In genomic region chr3:35323450-35324077, GRCm38 (mm10) we compare ENCODE assay signal across 8 mouse cellular contexts.
DNase-seq lines count a peak whose midpoint lies in the region; ATAC-seq and TF ChIP-seq lines count a peak whose summit lies in the region.

No protein-coding gene starts in this region.

- peak; percentile 8 for DNase-seq in cerebellum, adult 11-12 months
- peak; percentile 55 for DNase-seq in adipocyte (ENCODE audit: low spot score)
- peak; percentile 86 for DNase-seq in embryonic facial prominence, embryonic 14.5 days (ENCODE audit: low spot score)
- peak; percentile 79 for DNase-seq in hindbrain, postnatal 0 days (ENCODE audit: low spot score)
- peak; percentile 73 to 75 for DNase-seq in left cerebral cortex, adult 18-20 months (ENCODE audit: low spot score in 2 of 2)
- DNase-seq in naive thymus-derived CD4-positive, alpha-beta T cell, adult 2 months (ENCODE audit: low read depth) = peak; percentile 74
- DNase-seq in urinary bladder, postnatal 4 days (ENCODE audit: low spot score in 2 of 2) = peak; percentile 29 to 64

- no peaks in the 10 kb centered on the region for H3K27me3 ChIP-seq in embryonic facial prominence, embryonic 14.5 days (replicated peaks; ENCODE audit: control insufficient read depth, insufficient read depth, low read length)
- H3K27me3 ChIP-seq in hindbrain, postnatal 0 days (ENCODE audit: insufficient read depth, low read length) = no peaks in the 10 kb centered on the region

- no peak overlapping the region for H3K9ac ChIP-seq in embryonic facial prominence, embryonic 14.5 days (ENCODE audit: low read depth, low read length)
- no peak overlapping the region for H3K9ac ChIP-seq in hindbrain, postnatal 0 days (replicated peaks; ENCODE audit: low read length)

- H3K36me3 ChIP-seq in embryonic facial prominence, embryonic 14.5 days (ENCODE audit: control insufficient read depth, insufficient read depth, low read length) = no peaks in the 10 kb centered on the region
- no peaks in the 10 kb centered on the region for H3K36me3 ChIP-seq in hindbrain, postnatal 0 days (ENCODE audit: insufficient read depth, low read length)

- TF ChIP-seq CTCF in hindbrain, postnatal 0 days (IDR thresholded peaks at IDR 0.05; ENCODE audit: low read depth) = peak; percentile 70

- ATAC-seq in cerebellum, adult (ENCODE audit: insufficient number of reproducible peaks, low FRiP score, low TSS enrichment) = no peak
- ATAC-seq in embryonic facial prominence, embryonic 14.5 days (ENCODE audit: low read depth) = no peak
- ATAC-seq in hindbrain, postnatal 0 days = peak; percentile 46; the same call in 1 of the 2 replicates

- H3K4me2 ChIP-seq in embryonic facial prominence, embryonic 14.5 days (ENCODE audit: low read depth, low read length) = no peak overlapping the region
- H3K4me2 ChIP-seq in hindbrain, postnatal 0 days (ENCODE audit: low read depth, low read length) = no peak overlapping the region

- no peak overlapping the region for H3K4me3 ChIP-seq in embryonic facial prominence, embryonic 14.5 days (ENCODE audit: low read depth, low read length)
- no peak overlapping the region for H3K4me3 ChIP-seq in hindbrain, postnatal 0 days (ENCODE audit: low read length)

- 62% methylated on average over 11 of the region's 11 CpGs for WGBS in embryonic facial prominence, embryonic 14.5 days
- WGBS in hindbrain, postnatal 0 days = 70% methylated on average over 11 of the region's 11 CpGs

- H3K9me3 ChIP-seq in embryonic facial prominence, embryonic 14.5 days (ENCODE audit: control insufficient read depth, low read length) = no peaks in the 10 kb centered on the region
- H3K9me3 ChIP-seq in hindbrain, postnatal 0 days (ENCODE audit: low read length) = no peaks in the 10 kb centered on the region

- H3K4me1 ChIP-seq in embryonic facial prominence, embryonic 14.5 days (ENCODE audit: control insufficient read depth, insufficient read depth, low read length) = peaks cover 6% of the 10 kb centered on the region; the same call in 1 of the 2 replicates
- H3K4me1 ChIP-seq in hindbrain, postnatal 0 days (ENCODE audit: insufficient read depth, low read length) = 0 out of 2 replicates have a peak, but pooled peaks cover 3% of the 10 kb centered on the region

- no peak overlapping the region for H3K27ac ChIP-seq in embryonic facial prominence, embryonic 14.5 days (replicated peaks; ENCODE audit: low read depth, low read length)
- no peak overlapping the region; the same call in none of the 2 replicates for H3K27ac ChIP-seq in hindbrain, postnatal 0 days

Comparison
In these comparisons a context has a peak if more than half of its experiments do, and no peak if none do; other contexts are left out.
1. DNase-seq: peak in every context shown above with its lines; median percentile 86 in embryonic facial prominence, embryonic 14.5 days; 79 in hindbrain, postnatal 0 days; 74 in left cerebral cortex, adult 18-20 months; 74 in naive thymus-derived CD4-positive, alpha-beta T cell, adult 2 months; 55 in adipocyte; 46 in urinary bladder, postnatal 4 days; 8 in cerebellum, adult 11-12 months.